Mouse (Mus musculus): Measurements from ENCODE around the gene Gsk3b.
A peak's percentile ranks its signal among the peaks of the same experiment; 100 is the strongest.
"Not testable (repeated sequence)": the region's sequence is repeated elsewhere in the genome, so short reads cannot be mapped to it uniquely, and the experiment has no call there.

The Gsk3b gene

GRCm38 (mm10) chr16:38191460-38191859 is 102.7 kb downstream of the Gsk3b start:
- DNase-seq, result no peak

DNA sequence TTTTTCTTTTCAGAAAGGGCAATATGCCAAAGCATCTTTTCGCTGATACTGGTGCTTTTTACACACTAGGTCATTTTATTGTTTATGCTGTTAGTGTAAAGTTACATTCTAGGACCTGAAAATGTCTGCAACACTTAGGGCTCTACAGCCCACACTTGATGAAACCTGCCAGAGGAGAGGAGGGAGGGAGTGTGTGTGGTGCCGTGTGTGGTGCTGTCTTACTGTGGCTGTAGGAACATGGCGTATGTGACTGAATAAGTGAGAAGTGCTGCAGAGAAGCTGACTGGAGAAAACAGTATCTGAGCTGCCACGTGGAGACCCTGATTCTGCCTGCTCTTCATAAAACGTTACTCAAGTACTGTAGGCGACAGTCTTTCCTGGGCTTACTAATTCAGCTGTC is 103.8 kb downstream of the Gsk3b start:
- DNase-seq, result no peak

DNA sequence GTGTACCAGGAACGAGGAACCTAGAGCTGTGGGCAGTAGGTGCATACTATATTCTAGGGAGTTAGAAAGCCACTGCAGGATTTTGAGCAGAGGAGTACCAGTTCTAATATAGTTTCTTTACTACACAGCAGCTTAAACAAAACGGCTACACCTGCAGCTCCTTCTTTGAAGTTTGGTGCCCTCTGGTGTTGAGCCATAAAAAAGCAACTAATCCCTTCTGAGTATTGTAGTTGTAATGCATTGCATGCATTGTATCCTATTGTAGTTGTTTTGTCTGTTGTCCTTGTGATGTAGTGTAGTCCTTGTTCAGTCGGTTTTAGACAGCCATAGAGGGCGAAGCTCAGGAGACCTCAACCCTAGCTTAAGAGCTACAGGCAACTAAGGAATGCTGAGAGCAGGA is 108.5 kb downstream of the Gsk3b start:
- peak; percentile 47 for DNase-seq

- DNase-seq, result no peak
These were observed 116.5 kb downstream of the Gsk3b start for GRCm38 (mm10) chr16:38205272-38205671.

DNA sequence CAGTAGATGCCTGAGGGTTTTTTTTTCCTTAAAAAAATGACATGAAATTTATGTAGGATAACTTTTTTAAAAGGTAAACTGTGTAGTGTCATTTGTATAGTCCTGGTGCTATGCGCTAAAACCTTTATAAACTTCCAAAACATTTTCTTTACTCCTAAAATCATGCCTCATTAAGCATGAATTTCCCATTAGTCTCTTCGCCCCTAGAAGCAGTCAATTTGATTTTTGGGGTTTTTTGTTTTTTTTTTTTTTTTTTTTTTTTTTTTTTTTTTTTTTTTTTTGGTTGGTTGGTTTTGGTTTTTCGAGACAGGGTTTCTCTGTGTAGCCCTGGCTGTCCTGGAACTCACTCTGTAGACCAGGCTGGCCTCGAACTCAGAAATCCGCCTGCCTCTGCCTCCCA is 133.7 kb downstream of the Gsk3b start:
- not testable (repeated sequence) for DNase-seq

DNA sequence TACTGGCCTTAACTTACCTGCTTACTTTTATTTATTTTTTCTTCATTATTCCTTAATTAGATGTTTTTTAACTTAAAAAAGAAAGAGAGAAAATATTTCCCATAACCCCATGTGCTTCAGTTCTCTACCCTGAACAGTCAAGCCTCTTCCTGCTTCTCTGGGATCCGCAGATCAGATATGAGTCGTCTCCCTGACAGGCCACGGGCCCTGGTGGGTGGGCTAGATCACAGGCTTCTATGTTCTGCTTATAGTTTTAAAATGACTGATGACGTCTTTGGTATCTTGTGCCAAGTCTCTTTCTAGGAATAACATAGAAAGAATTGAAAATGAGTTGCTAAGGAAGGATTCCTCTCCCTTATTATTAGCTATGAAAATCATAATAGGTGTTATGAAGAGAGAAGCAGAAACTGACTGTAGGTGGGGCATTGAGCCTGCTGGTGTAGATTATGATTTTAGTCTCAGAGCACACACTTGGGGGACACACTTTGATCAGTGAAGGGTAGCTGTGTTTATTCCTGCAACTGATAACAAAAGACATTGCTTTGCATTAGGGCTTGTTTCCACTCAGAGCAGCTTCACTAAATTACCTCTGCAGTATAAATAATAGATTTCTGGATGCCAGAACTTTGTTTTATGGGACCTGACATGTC is 148.3 kb downstream of the Gsk3b start:
- no peak for DNase-seq

GRCm38 (mm10) chr16:38239729-38240128 is 150.9 kb downstream of the Gsk3b start:
- DNase-seq, result peak; percentile 68

DNA sequence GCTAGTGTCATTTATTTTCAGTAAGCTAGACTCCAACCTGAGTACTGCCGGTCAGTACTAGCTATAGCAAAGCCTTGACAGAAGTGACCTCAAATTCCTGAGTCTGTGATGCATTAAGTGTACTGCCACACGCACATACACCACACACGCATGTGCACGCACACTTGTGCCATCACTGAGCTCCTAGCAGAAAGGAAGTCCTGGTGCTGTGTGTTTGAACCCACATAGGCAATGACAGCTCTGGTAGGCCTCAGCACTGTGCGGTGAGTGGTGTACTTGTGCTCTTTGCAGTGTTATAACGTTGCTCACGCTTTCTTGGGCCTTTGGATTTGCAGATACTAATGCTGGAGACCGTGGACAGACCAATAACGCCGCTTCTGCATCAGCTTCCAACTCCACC is 151.4 kb downstream of the Gsk3b start:
- no peak for DNase-seq

- no peak for DNase-seq
These were observed 155.3 kb downstream of the Gsk3b start for GRCm38 (mm10) chr16:38244111-38244510.

- no peak for DNase-seq
These were observed 156.6 kb downstream of the Gsk3b start for GRCm38 (mm10) chr16:38245379-38245778.

- DNase-seq, result no peak
These were observed 157.2 kb downstream of the Gsk3b start for GRCm38 (mm10) chr16:38245849-38246585.

DNA sequence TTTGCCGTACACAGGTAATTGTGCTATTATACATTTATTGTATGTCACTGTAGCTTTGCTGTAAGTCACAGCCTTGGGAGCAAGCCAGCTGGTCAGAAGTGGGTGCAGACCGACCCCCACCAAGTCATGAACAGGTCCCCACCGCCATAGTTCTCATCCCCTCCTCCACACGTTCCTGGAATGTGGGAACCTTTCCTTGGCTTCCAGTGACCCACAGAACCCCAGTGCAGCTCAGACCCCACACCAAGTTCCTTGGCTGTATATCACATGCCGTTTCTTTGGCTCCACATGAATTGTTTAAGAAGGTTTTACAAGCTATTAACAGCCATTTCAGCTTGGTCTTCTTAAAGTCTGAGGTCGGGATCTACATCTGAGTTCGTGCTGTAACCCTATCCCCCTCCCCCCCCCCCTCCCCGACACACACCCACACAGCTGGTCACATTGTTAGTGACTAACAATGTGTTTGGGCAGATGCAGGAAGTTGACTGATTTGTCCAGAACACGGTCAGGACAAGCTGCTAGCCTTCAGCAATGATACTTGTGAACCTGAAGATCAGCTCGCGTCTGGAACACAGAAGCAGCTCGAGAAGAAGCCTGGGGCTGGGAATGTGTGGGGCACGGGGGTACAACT is 159.6 kb downstream of the Gsk3b start:
- no peak for DNase-seq

GRCm38 (mm10) chr16:38250467-38250866 is 161.7 kb downstream of the Gsk3b start:
- no peak for DNase-seq

GRCm38 (mm10) chr16:38254001-38254400 is 165.2 kb downstream of the Gsk3b start:
- DNase-seq, result no peak

DNA sequence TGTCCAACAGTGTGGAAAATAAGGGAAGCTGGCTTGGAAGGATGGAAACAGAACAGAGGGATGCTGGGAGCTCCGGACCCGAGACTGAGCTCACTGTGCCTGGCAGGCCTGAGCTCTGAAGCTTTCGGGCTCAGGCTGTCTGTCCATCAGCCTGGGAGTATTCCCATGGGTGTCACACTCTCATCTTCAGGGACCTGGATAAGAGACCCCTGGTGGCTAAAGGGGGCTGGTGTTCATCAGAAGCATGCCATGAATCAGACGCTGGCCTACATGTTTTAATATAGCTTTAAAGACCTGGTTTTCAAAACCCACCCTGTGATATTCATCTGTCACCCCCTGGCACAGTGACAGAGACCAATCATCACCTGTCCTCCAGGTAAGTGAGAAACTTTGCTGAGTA is 166.3 kb downstream of the Gsk3b start:
- DNase-seq, result no peak

GRCm38 (mm10) chr16:38255927-38256326 is 167.1 kb downstream of the Gsk3b start:
- DNase-seq, result no peak

- no peak for DNase-seq
These were observed 182.8 kb downstream of the Gsk3b start for GRCm38 (mm10) chr16:38271601-38272000.

- no peak for DNase-seq
These were observed 183.7 kb downstream of the Gsk3b start for GRCm38 (mm10) chr16:38272483-38272882.

- DNase-seq, result no peak
These were observed 185.9 kb downstream of the Gsk3b start for GRCm38 (mm10) chr16:38274737-38275136.

DNA sequence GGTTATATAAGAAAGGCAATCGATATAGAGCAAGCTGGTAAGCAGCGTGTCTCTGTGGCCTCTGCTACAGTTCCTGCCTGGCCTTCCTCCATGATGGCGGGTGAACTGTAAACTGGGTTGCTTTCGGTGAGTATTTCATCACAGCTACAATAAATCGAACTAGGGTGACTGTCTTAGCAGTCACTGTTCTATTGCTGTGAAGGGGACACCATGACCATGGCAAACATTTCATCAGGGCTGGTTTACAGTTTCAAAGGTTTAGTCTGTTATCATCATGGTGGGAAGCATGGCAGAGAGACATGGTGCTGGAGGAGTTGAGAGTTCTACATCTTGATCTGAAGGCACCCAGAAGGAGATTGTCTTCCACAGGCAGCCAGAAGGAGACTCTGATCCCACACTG is 191.0 kb downstream of the Gsk3b start:
- DNase-seq, result no peak

GRCm38 (mm10) chr16:38280951-38281350 is 192.2 kb downstream of the Gsk3b start:
- no peak for DNase-seq

DNA sequence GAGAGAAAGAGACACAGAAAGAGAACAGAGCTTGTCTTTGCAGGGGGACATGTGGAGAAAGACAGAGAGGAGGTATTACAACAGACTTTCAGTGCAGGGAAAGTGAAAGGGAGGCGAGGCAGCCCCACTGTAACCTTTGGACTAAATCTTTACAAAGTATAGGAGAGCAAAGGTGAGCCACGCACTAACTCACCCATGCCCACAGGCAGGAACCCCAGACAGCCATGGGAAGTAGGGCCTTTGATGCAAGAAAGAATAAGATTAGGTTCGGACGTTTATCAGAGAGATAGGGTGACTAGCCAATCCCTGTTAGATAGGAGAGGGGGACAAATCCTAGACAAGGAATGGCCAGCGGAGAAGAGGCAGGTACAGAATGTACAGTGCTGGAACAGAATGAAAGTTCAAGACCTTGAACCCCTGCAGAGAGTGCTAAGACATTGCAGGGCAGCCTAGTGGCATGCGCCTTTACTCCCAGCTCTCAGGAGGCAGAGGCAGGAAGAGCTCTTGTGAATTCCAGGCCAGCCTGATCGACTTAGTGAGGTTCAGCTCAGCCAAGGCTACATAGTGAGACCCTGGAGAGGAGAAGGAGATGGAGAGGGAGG is 193.9 kb downstream of the Gsk3b start:
- no peak for DNase-seq

- no peak for DNase-seq
These were observed 194.5 kb downstream of the Gsk3b start for GRCm38 (mm10) chr16:38283300-38283699.

DNA sequence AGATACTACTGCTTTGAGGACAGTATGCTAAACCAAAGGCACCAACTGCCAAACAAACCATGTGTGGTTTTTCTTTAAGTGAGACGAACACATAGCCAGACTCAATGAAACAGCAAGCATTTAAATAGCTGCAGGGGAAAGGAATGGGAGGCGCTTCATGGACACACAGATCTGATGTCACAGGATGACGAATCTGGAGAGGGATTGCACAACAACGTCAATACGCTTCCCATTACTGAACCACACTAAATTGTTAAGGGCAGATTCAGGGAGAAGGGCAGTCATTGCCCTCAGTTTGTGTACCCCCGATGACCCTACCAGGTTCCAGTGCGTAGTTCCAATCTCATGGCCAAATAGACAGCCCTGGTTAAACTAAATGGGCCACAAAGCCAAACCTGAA is 197.0 kb downstream of the Gsk3b start:
- DNase-seq, result no peak
